Mouse (Mus musculus) gastrocnemius, postnatal 4 days (tissue): ENCODE data around the gene Sox13. TPM values are rescaled to one million over a fixed set of nuclear protein-coding genes. Genes with fewer than 3 reads are reported as not detected.
"Not testable (repeated sequence)": the region's sequence is repeated elsewhere in the genome, so short reads cannot be mapped to it uniquely, and the experiment has no call there.

Source experiments
- DNase-seq, 2 experiments: peaks; one replicate each; pipeline ENCODE4 v3.0.0; 2021 to 2022; ENCODE audit warnings: low spot score in 2 of 2, mixed read lengths in 2 of 2
- total RNA-seq, 2 experiments: library from RNA; stranded (reverse); gene quantifications; 2 replicates each; pipeline ENCODE4 v1.2.3; 2021

The Sox13 gene
- total RNA-seq, 2 experiments from 2014 or later, result 18.1 to 19.3 TPM

- not testable (repeated sequence) for DNase-seq
Measured at GRCm38 (mm10) chr1:133340403-133340802, 83.8 kb downstream of the Sox13 start.

GRCm38 (mm10) chr1:133333937-133334336, 90.2 kb downstream of the Sox13 start:
- no peak for DNase-seq

- no peak for DNase-seq
Measured at GRCm38 (mm10) chr1:133332656-133333430, 91.3 kb downstream of the Sox13 start.

Other genes starting within 250 kb of the Sox13 start
- not detected for gene Golt1a, start 114.6 kb downstream of the Sox13 start, total RNA-seq
- gene Kiss1, start 102.5 kb downstream of the Sox13 start, total RNA-seq, result not detected
- gene Ren1, start 73.9 kb downstream of the Sox13 start, total RNA-seq, result not detected
- gene Etnk2, start 60.8 kb downstream of the Sox13 start, total RNA-seq, result under 1 TPM; 0.42 to 0.60 TPM
- 100 to 1,000 TPM; 115 to 123 TPM for gene Snrpe, start 185.9 kb upstream of the Sox13 start, total RNA-seq
- 10 to 100 TPM; 25.1 to 25.5 TPM for gene Zbed6, start 236.5 kb upstream of the Sox13 start, total RNA-seq
- 10 to 100 TPM; 49.2 to 59.8 TPM for gene Gm38394, start 236.9 kb upstream of the Sox13 start, total RNA-seq